Mouse (Mus musculus): ENCODE data around the gene Slc35f2. TPM values are rescaled to one million over a fixed set of nuclear protein-coding genes. Genes with fewer than 3 reads are reported as not detected.

Gene Slc35f2
- polyA plus RNA-seq (2016; fragmentation: Nextera tagmentation; extraction: Ambion mirVana), result 0.63 and 0.74 TPM in 2 replicates

DNA sequence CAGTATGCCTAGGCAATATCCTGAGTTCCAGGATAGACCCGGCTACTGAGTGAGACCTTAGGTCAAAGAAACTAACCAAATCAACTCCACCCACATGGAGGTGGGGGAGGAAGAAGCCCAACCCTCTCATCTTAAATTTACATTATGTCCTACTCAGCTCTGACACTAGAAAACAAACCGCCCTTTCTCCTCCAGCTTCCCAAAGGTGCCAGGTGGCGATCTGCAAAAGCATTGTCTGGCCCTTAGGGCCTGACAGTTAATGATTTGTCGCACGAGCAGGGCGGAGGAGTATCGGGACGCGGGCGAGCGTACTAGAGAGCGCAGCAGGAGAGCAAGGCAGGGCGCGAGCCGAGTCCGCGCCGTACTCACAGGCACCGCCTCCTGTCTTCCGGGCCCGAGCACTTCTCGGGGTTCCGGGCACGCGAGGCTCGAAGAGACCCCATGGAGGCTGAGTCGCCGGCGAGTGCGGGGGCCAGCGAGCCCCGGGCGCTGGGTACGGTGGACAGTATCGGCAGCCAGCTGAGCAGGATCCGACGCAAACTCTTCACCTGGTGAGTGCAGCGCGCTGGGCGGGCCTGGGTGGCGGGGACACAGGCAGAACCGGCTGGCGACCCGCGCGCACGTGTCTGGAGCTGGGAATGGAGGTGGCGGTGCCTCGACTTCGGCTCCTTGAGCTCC, at the start of gene Slc35f2:
Gene Slc35f2 (plus strand): TSS at position 195 of the 678 bp plus-strand sequence.
- H3K9me3 ChIP-seq (replicated peaks), result no peaks in the 10 kb centered on the region; the same call in 1 of the 2 replicates
- peak; percentile 67 for ATAC-seq (ENCODE audit: insufficient number of reproducible peaks, low FRiP score)
- H3K36me3 ChIP-seq, result no peaks in the 10 kb centered on the region
- under 1% methylated on average over 50 of the region's 50 CpGs for WGBS
- H3K4me2 ChIP-seq, result peak within 1 kb of the TSS; percentile 100
- peaks cover 53% of the 10 kb centered on the region for H3K27me3 ChIP-seq (replicated peaks)
- peak within 1 kb of the TSS; percentile 73 for H3K9ac ChIP-seq
- H3K4me1 ChIP-seq (replicated peaks), result peaks cover 14% of the 10 kb centered on the region
- no peak within 1 kb of the TSS for H3K27ac ChIP-seq (ENCODE audit: poor library complexity, severe bottlenecking)
- H3K4me3 ChIP-seq, result peak within 1 kb of the TSS; percentile 81

DNA sequence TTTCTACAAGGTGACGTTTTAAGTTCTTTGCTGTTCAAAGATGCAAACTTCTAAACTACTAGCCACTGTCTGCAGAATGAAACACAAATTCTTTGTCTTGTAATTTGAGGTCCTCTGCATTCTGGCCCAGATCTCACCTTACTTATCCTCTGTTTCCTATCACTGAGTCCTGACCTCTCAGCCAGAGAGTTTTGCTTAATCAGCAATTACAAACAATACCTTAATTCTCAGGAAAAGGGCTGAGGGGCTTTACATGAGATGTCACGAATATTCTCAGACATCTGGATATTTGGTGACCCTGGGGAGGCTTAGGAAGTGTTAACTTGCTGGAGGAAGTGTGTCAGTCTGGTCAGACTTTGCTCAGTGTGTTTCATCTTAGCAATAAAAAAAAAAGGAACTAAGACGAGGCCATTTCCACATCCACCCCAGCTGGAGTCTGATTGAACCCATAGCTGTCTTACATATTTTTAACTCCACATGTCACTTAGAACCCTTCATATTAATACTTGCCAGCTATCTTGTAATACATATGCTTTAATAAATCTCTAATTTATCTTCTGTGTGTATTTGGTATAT, 30.4 kb upstream of the Slc35f2 start:
- Histone ChIP-seq H3K9me3 (replicated peaks) (0 out of 2 replicates have a peak, but pooled peaks cover 3% of the 10 kb centered on the region), H3K27ac (ENCODE audit: poor library complexity, severe bottlenecking) (no peak overlapping the region), H3K4me1 (replicated peaks) (no peaks in the 10 kb centered on the region), H3K27me3 (replicated peaks) (no peaks in the 10 kb centered on the region), H3K4me2 (no peak overlapping the region), H3K9ac (no peak overlapping the region), H3K4me3 (no peak overlapping the region), H3K36me3 (no peaks in the 10 kb centered on the region)
- ATAC-seq (ENCODE audit: insufficient number of reproducible peaks, low FRiP score), result no peak
- WGBS, result 36% methylated on average over 3 of the region's 3 CpGs

DNA sequence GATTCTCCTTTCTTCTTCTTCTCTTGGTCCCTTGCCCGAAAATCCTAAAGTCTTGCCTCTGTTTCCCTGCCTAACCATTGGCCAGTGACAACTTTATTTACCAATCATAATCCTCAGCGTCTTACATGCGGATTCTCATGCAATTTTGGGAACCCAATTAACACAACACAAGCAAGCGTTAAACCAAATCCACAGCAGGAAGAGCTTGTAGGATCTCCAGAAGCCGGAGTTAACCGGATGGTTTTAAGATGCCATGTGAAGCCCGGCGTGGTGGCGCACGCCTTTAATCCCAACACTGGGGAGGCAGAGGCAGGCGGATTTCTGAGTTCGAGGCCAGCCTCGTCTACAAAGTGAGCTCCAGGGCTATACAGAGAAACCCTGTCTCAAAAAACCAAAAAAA, 20.9 kb upstream of the Slc35f2 start:
- Histone ChIP-seq H3K27me3 (replicated peaks) (peaks cover 6% of the 10 kb centered on the region), H3K9ac (no peak overlapping the region), H3K27ac (ENCODE audit: poor library complexity, severe bottlenecking) (no peak overlapping the region), H3K9me3 (replicated peaks) (no peaks in the 10 kb centered on the region), H3K4me3 (no peak overlapping the region), H3K4me2 (no peak overlapping the region), H3K4me1 (replicated peaks) (no peaks in the 10 kb centered on the region), H3K36me3 (no peaks in the 10 kb centered on the region)
- no peak for ATAC-seq (ENCODE audit: insufficient number of reproducible peaks, low FRiP score)
- 78% methylated on average over 13 of the region's 13 CpGs for WGBS

DNA sequence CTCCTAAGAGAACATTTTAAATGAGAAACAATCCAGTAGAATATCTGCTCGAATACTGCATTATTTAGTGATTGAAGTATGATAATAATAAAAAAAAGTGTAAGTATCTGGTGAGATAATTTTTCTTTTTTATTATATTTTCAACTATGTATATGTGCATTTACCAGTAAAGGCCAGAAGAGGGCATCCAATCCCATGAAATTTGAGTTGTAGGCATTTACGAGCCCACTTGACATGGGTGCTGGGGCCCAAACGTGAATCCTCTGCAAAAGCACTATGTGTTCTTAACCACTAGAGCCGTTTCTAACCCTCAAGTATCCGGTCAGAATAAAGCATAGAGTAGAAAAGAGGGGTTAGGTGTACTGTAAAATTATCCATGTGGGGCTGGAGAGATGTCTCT, 20.4 kb upstream of the Slc35f2 start:
- Histone ChIP-seq H3K4me3 (no peak overlapping the region), H3K36me3 (no peaks in the 10 kb centered on the region), H3K27ac (ENCODE audit: poor library complexity, severe bottlenecking) (no peak overlapping the region), H3K9me3 (replicated peaks) (no peaks in the 10 kb centered on the region), H3K4me1 (replicated peaks) (no peaks in the 10 kb centered on the region), H3K9ac (no peak overlapping the region), H3K27me3 (replicated peaks) (peaks cover 10% of the 10 kb centered on the region), H3K4me2 (no peak overlapping the region)
- 41% methylated on average over 5 of the region's 5 CpGs for WGBS
- ATAC-seq (ENCODE audit: insufficient number of reproducible peaks, low FRiP score), result no peak

DNA sequence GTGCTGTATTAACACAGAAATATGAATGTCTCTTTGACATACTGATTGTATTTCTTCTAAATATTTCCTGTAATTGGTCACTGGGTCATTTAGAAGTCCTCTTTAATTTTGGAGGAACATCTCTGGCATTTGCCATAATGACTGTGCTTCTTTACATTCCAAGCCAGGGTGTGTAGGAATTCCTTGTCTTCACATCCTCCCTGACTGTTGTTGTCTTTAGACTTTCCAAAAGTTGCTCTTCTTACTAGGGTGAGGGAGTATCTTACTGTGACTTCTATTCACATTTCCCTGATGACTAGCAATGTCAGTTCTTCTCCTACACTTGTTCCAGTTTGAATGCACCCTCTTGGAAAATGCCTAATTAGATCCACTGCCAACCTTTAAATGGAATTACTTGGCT, 16.5 kb upstream of the Slc35f2 start:
- Histone ChIP-seq H3K4me1 (replicated peaks) (no peaks in the 10 kb centered on the region), H3K36me3 (no peaks in the 10 kb centered on the region), H3K4me3 (no peak overlapping the region), H3K27me3 (replicated peaks) (peaks cover 20% of the 10 kb centered on the region), H3K4me2 (no peak overlapping the region), H3K9ac (no peak overlapping the region), H3K9me3 (replicated peaks) (no peaks in the 10 kb centered on the region), H3K27ac (ENCODE audit: poor library complexity, severe bottlenecking) (no peak overlapping the region)
- no peak for ATAC-seq (ENCODE audit: insufficient number of reproducible peaks, low FRiP score)

DNA sequence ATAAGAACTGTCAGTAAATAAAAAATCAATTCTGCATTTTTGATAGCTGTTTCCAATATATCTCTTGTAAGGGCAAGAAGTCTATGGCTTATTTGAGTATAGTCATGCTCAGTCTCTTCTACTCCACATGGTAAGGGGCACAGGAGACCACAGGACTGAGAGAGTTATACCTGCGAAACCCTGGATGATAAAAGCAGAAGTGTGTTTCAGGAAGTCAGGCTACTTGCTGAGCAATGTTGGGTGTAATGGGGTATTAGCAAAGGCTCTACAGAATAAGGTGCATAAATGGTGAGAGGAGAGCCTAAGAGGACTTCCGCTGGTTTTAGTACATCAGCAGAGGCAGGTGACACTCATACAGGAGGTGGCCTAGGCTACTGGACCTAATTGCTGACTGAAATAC, 13.2 kb upstream of the Slc35f2 start:
- Histone ChIP-seq H3K27ac (ENCODE audit: poor library complexity, severe bottlenecking) (no peak overlapping the region), H3K9me3 (replicated peaks) (no peaks in the 10 kb centered on the region), H3K4me3 (no peak overlapping the region), H3K36me3 (no peaks in the 10 kb centered on the region), H3K27me3 (replicated peaks) (peaks cover 20% of the 10 kb centered on the region), H3K9ac (no peak overlapping the region), H3K4me2 (no peak overlapping the region), H3K4me1 (replicated peaks) (no peaks in the 10 kb centered on the region)
- no peak for ATAC-seq (ENCODE audit: insufficient number of reproducible peaks, low FRiP score)
- WGBS, result 81% methylated on average over 2 of the region's 2 CpGs

DNA sequence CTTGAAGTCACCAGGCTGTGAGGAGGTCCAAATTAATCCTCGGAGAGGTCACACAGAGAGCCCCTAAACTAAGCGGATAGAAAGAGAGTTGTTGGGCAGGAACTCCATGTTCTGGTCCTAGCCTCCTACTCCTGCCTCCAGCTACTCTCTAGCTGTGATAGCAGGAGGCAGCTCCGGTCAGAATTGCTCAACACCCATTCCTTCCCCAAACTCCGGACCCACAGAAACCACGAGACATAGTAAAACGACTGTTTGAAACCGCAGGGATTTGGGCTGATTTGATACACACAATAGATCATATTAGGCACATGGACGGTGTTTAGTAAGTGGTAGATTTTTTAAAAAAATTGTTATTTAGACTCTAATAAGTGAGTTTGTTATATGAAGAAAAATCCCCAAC, 6.6 kb upstream of the Slc35f2 start:
- no peak for ATAC-seq (ENCODE audit: insufficient number of reproducible peaks, low FRiP score)
- Histone ChIP-seq H3K4me1 (replicated peaks) (no peaks in the 10 kb centered on the region), H3K9ac (no peak overlapping the region), H3K4me3 (no peak overlapping the region), H3K36me3 (no peaks in the 10 kb centered on the region), H3K4me2 (no peak overlapping the region), H3K27me3 (replicated peaks) (peaks cover 5% of the 10 kb centered on the region; the same call in 1 of the 2 replicates), H3K9me3 (replicated peaks) (no peaks in the 10 kb centered on the region; the same call in 1 of the 2 replicates), H3K27ac (ENCODE audit: poor library complexity, severe bottlenecking) (no peak overlapping the region)
- WGBS, result 78% methylated on average over 8 of the region's 8 CpGs

DNA sequence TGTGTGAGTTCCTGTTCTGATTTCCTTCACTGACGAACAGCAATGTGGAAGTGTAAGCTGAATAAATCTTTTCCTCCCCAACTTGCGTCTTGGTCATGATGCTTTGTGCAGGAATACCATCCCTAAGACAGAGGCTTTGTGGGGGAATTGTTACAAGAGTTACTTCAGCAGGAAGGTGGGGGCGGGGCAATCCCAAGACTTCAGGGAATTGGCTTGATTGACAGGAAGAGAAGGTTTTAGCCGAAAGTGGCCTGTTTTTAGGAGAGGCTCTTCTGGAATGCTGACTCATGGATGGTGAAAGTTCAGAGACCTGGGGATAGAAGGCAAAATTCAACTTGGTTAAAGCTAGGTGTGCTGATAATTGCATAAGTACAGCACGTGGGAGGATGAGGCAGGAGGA, 2.9 kb upstream of the Slc35f2 start:
- H3K9ac ChIP-seq, result no peak overlapping the region
- WGBS, result 75% methylated on average over 5 of the region's 5 CpGs
- no peaks in the 10 kb centered on the region for H3K36me3 ChIP-seq
- H3K4me3 ChIP-seq, result no peak overlapping the region
- H3K9me3 ChIP-seq (replicated peaks), result no peaks in the 10 kb centered on the region; the same call in 1 of the 2 replicates
- H3K4me1 ChIP-seq (replicated peaks), result peaks cover 14% of the 10 kb centered on the region
- H3K4me2 ChIP-seq, result no peak overlapping the region
- ATAC-seq (ENCODE audit: insufficient number of reproducible peaks, low FRiP score), result no peak
- peaks cover 41% of the 10 kb centered on the region for H3K27me3 ChIP-seq (replicated peaks)
- H3K27ac ChIP-seq (ENCODE audit: poor library complexity, severe bottlenecking), result no peak overlapping the region

DNA sequence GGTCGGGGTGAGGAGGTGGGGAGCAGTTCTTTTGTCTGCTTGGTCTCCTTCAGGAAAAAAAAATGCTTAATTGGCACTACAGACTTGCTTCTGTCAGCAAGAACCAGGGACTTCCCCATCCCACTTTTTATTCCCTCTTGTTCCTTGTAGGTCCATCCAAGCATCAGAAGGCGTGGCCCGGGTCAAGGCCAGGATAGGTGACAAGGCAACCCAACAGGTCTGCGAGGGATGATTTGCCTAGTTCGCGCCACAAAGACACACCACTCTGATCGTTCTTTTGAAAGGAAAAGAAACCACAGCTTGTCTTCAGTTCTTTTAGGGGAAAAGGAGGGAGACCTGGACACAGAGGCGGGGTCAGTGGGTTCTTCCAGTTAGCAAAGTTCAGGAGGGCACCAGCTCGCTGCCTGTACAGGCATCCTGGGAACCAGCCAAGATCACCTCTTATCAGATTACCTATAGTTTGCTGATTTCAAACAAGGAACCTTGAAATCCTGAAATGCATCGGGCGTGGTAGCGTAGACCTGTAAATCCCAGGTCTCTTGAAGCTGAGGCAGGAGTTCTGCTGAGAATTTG, 481 bp upstream of the Slc35f2 start:
- no peaks in the 10 kb centered on the region for H3K36me3 ChIP-seq
- WGBS, result 34% methylated on average over 12 of the region's 12 CpGs
- peaks cover 53% of the 10 kb centered on the region for H3K27me3 ChIP-seq (replicated peaks)
- H3K9ac ChIP-seq, result peak overlapping the region; percentile 73; the same call in 1 of the 2 replicates
- H3K4me3 ChIP-seq, result peak overlapping the region; percentile 81
- peaks cover 14% of the 10 kb centered on the region for H3K4me1 ChIP-seq (replicated peaks)
- no peak for ATAC-seq (ENCODE audit: insufficient number of reproducible peaks, low FRiP score)
- H3K4me2 ChIP-seq, result peak overlapping the region; percentile 100
- H3K27ac ChIP-seq (ENCODE audit: poor library complexity, severe bottlenecking), result no peak overlapping the region
- H3K9me3 ChIP-seq (replicated peaks), result no peaks in the 10 kb centered on the region; the same call in 1 of the 2 replicates

DNA sequence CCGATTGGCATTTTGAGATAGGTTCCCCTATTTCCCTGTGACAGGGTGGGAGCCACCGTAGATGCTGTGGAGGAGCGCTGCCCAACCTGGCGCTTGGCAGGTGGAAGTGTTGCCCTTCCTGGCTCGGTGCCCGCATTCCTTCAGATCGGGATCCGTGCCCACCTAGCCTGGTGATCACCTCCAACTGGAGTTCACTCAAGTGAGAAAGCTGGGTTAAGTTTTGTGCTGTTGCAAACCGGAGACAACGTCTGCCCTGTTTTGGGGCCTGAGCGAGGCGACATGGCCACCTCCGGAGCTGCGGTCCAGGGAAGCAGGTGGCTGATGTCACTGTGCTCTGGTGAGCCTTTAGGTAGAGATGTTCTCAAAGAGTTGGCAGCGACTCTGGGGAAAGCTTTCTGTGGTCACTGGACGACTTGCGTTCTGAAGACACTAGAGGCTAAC, 803 bp downstream of the Slc35f2 start:
- ATAC-seq (ENCODE audit: insufficient number of reproducible peaks, low FRiP score), result no peak
- Histone ChIP-seq H3K9ac (peak overlapping the region; percentile 73; the same call in 1 of the 2 replicates), H3K27ac (ENCODE audit: poor library complexity, severe bottlenecking) (no peak overlapping the region), H3K4me1 (replicated peaks) (peaks cover 14% of the 10 kb centered on the region), H3K27me3 (replicated peaks) (peaks cover 53% of the 10 kb centered on the region), H3K4me3 (peak overlapping the region; percentile 81), H3K36me3 (no peaks in the 10 kb centered on the region), H3K4me2 (peak overlapping the region; percentile 100), H3K9me3 (replicated peaks) (no peaks in the 10 kb centered on the region; the same call in 1 of the 2 replicates)
- 4% methylated on average over 17 of the region's 17 CpGs for WGBS

DNA sequence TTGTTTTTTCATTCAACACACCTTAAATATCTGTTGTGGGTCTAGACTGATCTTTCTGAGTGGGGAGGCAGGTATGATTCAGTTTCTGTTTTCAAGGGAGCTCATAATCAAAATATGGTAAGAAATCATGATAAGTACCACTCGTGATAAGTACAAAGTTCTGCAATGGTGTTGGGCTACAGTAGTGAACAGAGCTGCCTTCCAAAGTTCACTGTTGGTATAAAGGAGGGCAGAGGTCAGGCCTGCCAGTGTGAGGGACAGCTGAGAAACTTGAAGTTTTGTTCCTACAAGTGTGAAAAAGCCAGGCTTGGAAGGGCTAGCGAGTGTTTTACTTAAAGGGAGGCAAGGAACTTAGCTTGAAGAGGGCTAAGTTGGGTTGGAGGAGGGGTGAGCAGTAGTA, 4.2 kb downstream of the Slc35f2 start:
- no peak overlapping the region for H3K4me3 ChIP-seq
- H3K36me3 ChIP-seq, result no peaks in the 10 kb centered on the region
- no peak overlapping the region for H3K4me2 ChIP-seq
- H3K9ac ChIP-seq, result no peak overlapping the region
- H3K27ac ChIP-seq (ENCODE audit: poor library complexity, severe bottlenecking), result no peak overlapping the region
- peaks cover 42% of the 10 kb centered on the region for H3K27me3 ChIP-seq (replicated peaks)
- ATAC-seq (ENCODE audit: insufficient number of reproducible peaks, low FRiP score), result no peak
- peaks cover 14% of the 10 kb centered on the region for H3K4me1 ChIP-seq (replicated peaks)
- 71% methylated on average over 2 of the region's 2 CpGs for WGBS
- H3K9me3 ChIP-seq (replicated peaks), result no peaks in the 10 kb centered on the region

Data from heart, embryonic 12.5 days (tissue).